Mouse (Mus musculus) megakaryocyte, embryonic 14.5 days (primary cell): ENCODE data around the gene Gfi1. TPM values are rescaled to one million over a fixed set of nuclear protein-coding genes. Genes with fewer than 3 reads are reported as not detected.

Experiments used
- H3K27me3 ChIP-seq: replicated peaks from 2 replicates; pipeline ENCODE3; 2012; ENCODE audit warnings: inconsistent platforms
- H3K36me3 ChIP-seq: replicated peaks from 2 replicates; pipeline ENCODE3; 2012; ENCODE audit warnings: low read length, inconsistent platforms, mixed read lengths
- H3K4me1 ChIP-seq: 2 replicates; pipeline ENCODE4 v1.6.1; 2012; ENCODE audit warnings: inconsistent platforms
- H3K4me3 ChIP-seq: replicated peaks from 2 replicates; pipeline ENCODE3; 2012; ENCODE audit warnings: moderate library complexity, mild to moderate bottlenecking, inconsistent platforms
- H3K9me3 ChIP-seq: 2 replicates; pipeline ENCODE4 v1.6.1; 2012; ENCODE audit warnings: inconsistent platforms
- FLI1 ChIP-seq: IDR thresholded peaks from 2 replicates; pipeline ENCODE4 v1.6.1; 2012; ENCODE audit warnings: low read length, inconsistent platforms, mixed read lengths
- GATA1 ChIP-seq: IDR thresholded peaks from 3 replicates; pipeline ENCODE4 v1.6.1; 2012; ENCODE audit warnings: mixed read lengths, low read length, inconsistent platforms, borderline replicate concordance
- polyA plus RNA-seq: library from polyadenylated mRNA; stranded (reverse); fragments of >175 nt; gene quantifications from 2 replicates; pipeline ENCODE4 v1.2.3, GENCODE M21; 2012; ENCODE audit warnings: low replicate concordance; ENCODE audit not compliant: insufficient read depth

Gfi1 gene
- polyA plus RNA-seq, 1 experiment = 2.7 TPM

- H3K36me3 ChIP-seq = no peaks in the 10 kb centered on the region
- no peaks in the 10 kb centered on the region for H3K9me3 ChIP-seq
- peaks cover 57% of the 10 kb centered on the region for H3K27me3 ChIP-seq
- peaks cover 11% of the 10 kb centered on the region for H3K4me1 ChIP-seq
- TF ChIP-seq GATA1 = no peak
- TF ChIP-seq FLI1 = no peak
- H3K4me3 ChIP-seq = peak overlapping the region; percentile 89
Measured at GRCm38 (mm10) chr5:107687592-107688498, 38.0 kb downstream of the Gfi1 start.

GRCm38 (mm10) chr5:107687161-107687560 is 38.7 kb downstream of the Gfi1 start:
- Histone ChIP-seq H3K4me1 (peaks cover 11% of the 10 kb centered on the region), H3K4me3 (no peak overlapping the region), H3K36me3 (no peaks in the 10 kb centered on the region), H3K9me3 (no peaks in the 10 kb centered on the region), H3K27me3 (peaks cover 61% of the 10 kb centered on the region)
- TF ChIP-seq FLI1 = no peak
- no peak for TF ChIP-seq GATA1

DNA sequence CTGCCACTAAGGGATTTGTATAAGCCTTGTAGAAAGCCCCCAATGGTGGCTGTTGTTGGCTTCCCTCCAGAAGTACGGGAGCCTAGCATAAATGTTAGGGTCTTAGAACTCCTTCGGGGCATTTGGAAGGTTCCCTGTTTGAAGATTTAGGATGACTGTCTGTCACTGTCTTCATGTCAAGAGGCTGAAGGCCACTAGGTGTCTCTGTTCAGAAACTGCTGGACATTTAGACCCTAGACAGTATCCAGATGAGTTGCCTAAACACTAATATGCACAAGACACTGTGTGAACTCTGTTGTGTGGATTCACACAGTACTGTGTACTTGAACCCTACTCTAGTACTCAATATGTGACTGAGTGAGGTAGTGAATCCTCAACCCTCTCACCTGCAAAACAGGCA is 41.5 kb downstream of the Gfi1 start:
- H3K9me3 ChIP-seq = no peaks in the 10 kb centered on the region
- peaks cover 65% of the 10 kb centered on the region for H3K27me3 ChIP-seq
- no peak for TF ChIP-seq GATA1
- TF ChIP-seq FLI1 = no peak
- H3K36me3 ChIP-seq = no peaks in the 10 kb centered on the region
- no peak overlapping the region for H3K4me3 ChIP-seq
- H3K4me1 ChIP-seq = peaks cover 11% of the 10 kb centered on the region

DNA sequence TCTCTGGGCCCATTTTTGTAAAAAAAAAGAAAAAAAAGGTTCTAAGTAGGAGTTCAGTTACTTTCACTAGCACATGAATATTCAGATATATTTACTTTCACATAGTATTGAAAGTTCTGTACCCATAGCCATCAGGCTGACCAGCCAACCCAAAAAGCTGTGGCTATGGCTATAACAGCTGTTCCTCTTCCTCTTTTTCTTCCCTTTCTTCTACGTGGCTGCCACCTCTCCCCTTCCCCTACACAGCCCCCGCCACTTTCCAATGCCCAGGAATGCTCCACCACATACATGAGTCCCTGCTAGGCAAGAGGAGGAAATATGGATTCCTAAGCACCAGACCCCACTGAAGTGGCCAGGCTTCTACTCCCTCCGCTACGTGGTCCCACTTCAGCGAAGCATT is 44.5 kb downstream of the Gfi1 start:
- H3K9me3 ChIP-seq = no peaks in the 10 kb centered on the region
- H3K36me3 ChIP-seq = no peaks in the 10 kb centered on the region
- TF ChIP-seq FLI1 (no peak), GATA1 (no peak)
- H3K27me3 ChIP-seq = peaks cover 50% of the 10 kb centered on the region
- H3K4me1 ChIP-seq = no peaks in the 10 kb centered on the region
- H3K4me3 ChIP-seq = no peak overlapping the region

- H3K4me1 ChIP-seq = no peaks in the 10 kb centered on the region
- H3K4me3 ChIP-seq = no peak overlapping the region
- no peaks in the 10 kb centered on the region for H3K36me3 ChIP-seq
- no peaks in the 10 kb centered on the region for H3K9me3 ChIP-seq
- peaks cover 35% of the 10 kb centered on the region for H3K27me3 ChIP-seq
- TF ChIP-seq FLI1 (no peak), GATA1 (no peak)
Measured at GRCm38 (mm10) chr5:107678392-107678791, 47.4 kb downstream of the Gfi1 start.

Other genes starting within 250 kb of the Gfi1 start
- gene Gm42669, start 218.4 kb downstream of the Gfi1 start, polyA plus RNA-seq = 0.25 TPM in 1 of 2 replicates, not detected in the other
- gene 1700028K03Rik, start 191.3 kb downstream of the Gfi1 start, polyA plus RNA-seq = not detected in 2 replicates
- 1.3 TPM in 1 of 2 replicates, not detected in the other for gene Rpap2, start 128.7 kb downstream of the Gfi1 start, polyA plus RNA-seq
- 0.46 TPM in 1 of 2 replicates, not detected in the other for gene Glmn, start 128.1 kb downstream of the Gfi1 start, polyA plus RNA-seq
- not detected in 2 replicates for gene Ube2d2b, start 104.1 kb upstream of the Gfi1 start, polyA plus RNA-seq
- 0.20 TPM in 1 of 2 replicates, not detected in the other for gene Evi5, start 149.1 kb upstream of the Gfi1 start, polyA plus RNA-seq
- 21.3 and 79.1 TPM in 2 replicates for gene Rpl5, start 174.5 kb upstream of the Gfi1 start, polyA plus RNA-seq